Mouse (Mus musculus) kidney, adult 2 months (tissue): ENCODE measurements around the gene Fam217a.

Source experiments
- CTCF ChIP-seq: fragments of 200-500 bp; conservative IDR thresholded peaks from 2 replicates; pipeline ENCODE4 v1.5.1; 2011; ENCODE audit warnings: low read depth, mild to moderate bottlenecking, control low read depth, low read length, moderate library complexity, mixed read lengths; ENCODE audit not compliant: insufficient read depth, insufficient read length
- POLR2A ChIP-seq: fragments of 200-500 bp; IDR thresholded peaks from one replicate; pipeline ENCODE4 v1.6.1; 2011; ENCODE audit warnings: low read depth, low read length, control low read depth

GRCm38 (mm10) chr13:34964866-34965265 is 40.8 kb upstream of the Fam217a start:
- TF ChIP-seq POLR2A (no peak), CTCF (no peak)
